Mouse (Mus musculus) embryonic facial prominence, embryonic 13.5 days (tissue): ENCODE measurements around the gene Grhl1. TPM values are rescaled to one million over a fixed set of nuclear protein-coding genes. Genes with fewer than 3 reads are reported as not detected.

Experiments used
- polyA plus RNA-seq: library from polyadenylated mRNA; unstranded; fragments of >200 nt; fragmentation: Nextera tagmentation; extraction: Ambion mirVana; gene quantifications from 2 replicates; pipeline ENCODE4 v1.2.1, GENCODE M21; 2015

The Grhl1 gene
- polyA plus RNA-seq, 1 experiment from 2014 or later = 10.1 TPM

Other genes starting within 250 kb of the Grhl1 start
- 32.3 and 32.9 TPM in 2 replicates for gene Taf1b, start 73.9 kb upstream of the Grhl1 start, polyA plus RNA-seq
- 11.2 and 13.4 TPM in 2 replicates for gene Klf11, start 79.0 kb downstream of the Grhl1 start, polyA plus RNA-seq
- 3.8 and 4.0 TPM in 2 replicates for gene Cys1, start 109.5 kb downstream of the Grhl1 start, polyA plus RNA-seq
- gene Rrm2, start 136.0 kb downstream of the Grhl1 start, polyA plus RNA-seq = 214 and 235 TPM in 2 replicates